Mouse (Mus musculus) liver, embryonic 11.5 days (tissue): ENCODE measurements around the gene Dnajb5. TPM values are rescaled to one million over a fixed set of nuclear protein-coding genes. Genes with fewer than 3 reads are reported as not detected.
"Not testable (repeated sequence)": the region's sequence is repeated elsewhere in the genome, so short reads cannot be mapped to it uniquely, and the experiment has no call there.

Experiments used
- ATAC-seq: fragments of 200-750 bp; cut with Nextera tagmentation; replicated peaks from 2 replicates; pipeline ENCODE4 v1.8.0; 2017; ENCODE audit warnings: moderate number of reproducible peaks, mild to moderate bottlenecking, moderate TSS enrichment, moderate library complexity; ENCODE audit not compliant: low FRiP score
- DNase-seq: peaks from one replicate; pipeline ENCODE4 v3.0.0-alpha.2; 2017; ENCODE audit warnings: low spot score
- H3K27ac ChIP-seq: fragments of 300-500 bp; sonication (generic); 2 replicates; pipeline ENCODE4 v1.5.1; 2014; ENCODE audit warnings: mild to moderate bottlenecking, low read depth, low read length, control low read depth
- H3K27me3 ChIP-seq: fragments of 300-500 bp; sonication (generic); replicated peaks from 2 replicates; pipeline ENCODE4 v1.6.1; 2014; ENCODE audit warnings: low read length, mixed read lengths; ENCODE audit not compliant: control insufficient read depth, insufficient read depth
- H3K36me3 ChIP-seq: fragments of 300-500 bp; sonication (generic); 2 replicates; pipeline ENCODE4 v1.6.1; 2014; ENCODE audit warnings: mild to moderate bottlenecking, low read length, moderate library complexity, mixed read lengths; ENCODE audit not compliant: control insufficient read depth, insufficient read depth
- H3K4me1 ChIP-seq: fragments of 300-500 bp; sonication (generic); replicated peaks from 2 replicates; pipeline ENCODE4 v1.6.1; 2014; ENCODE audit warnings: low read length, mixed read lengths; ENCODE audit not compliant: control insufficient read depth, insufficient read depth
- H3K4me2 ChIP-seq: fragments of 300-500 bp; sonication (generic); 2 replicates; pipeline ENCODE4 v1.6.1; 2014; ENCODE audit warnings: mild to moderate bottlenecking, control low read depth, moderate library complexity
- H3K4me3 ChIP-seq: fragments of 300-500 bp; sonication (generic); 2 replicates; pipeline ENCODE4 v1.5.1; 2014; ENCODE audit warnings: low read depth, low read length, control low read depth
- H3K9ac ChIP-seq: fragments of 300-500 bp; sonication (generic); 2 replicates; pipeline ENCODE4 v1.6.1; 2014; ENCODE audit warnings: low read depth, low read length, control low read depth
- H3K9me3 ChIP-seq: fragments of 300-500 bp; sonication (generic); 2 replicates; pipeline ENCODE4 v1.6.1; 2016; ENCODE audit warnings: low read length, inconsistent platforms, mixed read lengths; ENCODE audit not compliant: control insufficient read depth
- WGBS: fragments of 180-500 bp; shearing (Covaris S2); extraction: QIAGEN DNeasy Blood & Tissue Kit; methylation state at CpG from one replicate; pipeline ENCODE4 v1.1.7; 2014; 5-methylcytosine and 5-hydroxymethylcytosine counted together
- polyA plus RNA-seq: library from polyadenylated mRNA; unstranded; fragments of >200 nt; fragmentation: Nextera tagmentation; extraction: Ambion mirVana; gene quantifications from 2 replicates; pipeline ENCODE4 v1.2.1, GENCODE M21; 2014

Gene Dnajb5
- polyA plus RNA-seq, 1 experiment from 2014 or later = 3.0 TPM

DNA sequence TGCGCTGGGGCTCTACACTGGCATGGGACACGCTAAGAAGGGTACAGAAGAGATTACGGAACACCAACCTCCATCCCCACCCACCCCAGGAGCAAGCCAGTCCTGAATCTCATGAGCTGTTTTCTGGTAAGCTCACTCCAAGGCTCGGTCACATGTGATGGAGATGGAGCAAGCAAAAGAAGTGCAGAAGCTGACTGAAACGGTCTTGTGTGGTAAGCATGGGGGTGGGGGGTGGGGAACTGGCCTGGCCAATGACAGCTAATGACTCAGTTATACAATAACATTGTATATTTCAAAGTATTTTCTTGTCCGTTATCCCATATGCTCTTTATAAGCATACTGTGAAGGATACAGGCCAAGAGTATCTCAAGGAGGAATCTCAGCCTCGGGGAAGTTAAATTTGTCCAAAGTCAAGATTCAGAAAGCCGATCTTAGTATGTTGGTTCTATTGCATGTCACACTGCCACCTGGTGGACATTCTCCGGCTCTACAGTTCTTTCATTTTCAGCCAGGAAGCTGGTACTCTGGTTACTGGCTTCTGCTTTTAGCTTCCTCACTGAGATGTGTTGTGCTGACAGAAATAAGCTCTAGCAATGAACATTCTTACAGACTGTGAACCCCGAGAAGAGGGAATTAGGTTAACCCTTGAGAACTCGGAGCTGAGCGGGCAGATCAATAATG, 15.6 kb downstream of the Dnajb5 start:
- peaks cover 5% of the 10 kb centered on the region; the same call in 1 of the 2 replicates for H3K27me3 ChIP-seq
- no peaks in the 10 kb centered on the region for H3K4me1 ChIP-seq
- no peaks in the 10 kb centered on the region for H3K9me3 ChIP-seq
- no peaks in the 10 kb centered on the region for H3K36me3 ChIP-seq
- peak; percentile 44 for DNase-seq
- no peak for ATAC-seq
- H3K4me3 ChIP-seq = no peak overlapping the region
- H3K4me2 ChIP-seq = peak overlapping the region; percentile 48
- H3K27ac ChIP-seq = no peak overlapping the region
- no peak overlapping the region for H3K9ac ChIP-seq
- 15% methylated on average over 12 of the region's 12 CpGs for WGBS

DNA sequence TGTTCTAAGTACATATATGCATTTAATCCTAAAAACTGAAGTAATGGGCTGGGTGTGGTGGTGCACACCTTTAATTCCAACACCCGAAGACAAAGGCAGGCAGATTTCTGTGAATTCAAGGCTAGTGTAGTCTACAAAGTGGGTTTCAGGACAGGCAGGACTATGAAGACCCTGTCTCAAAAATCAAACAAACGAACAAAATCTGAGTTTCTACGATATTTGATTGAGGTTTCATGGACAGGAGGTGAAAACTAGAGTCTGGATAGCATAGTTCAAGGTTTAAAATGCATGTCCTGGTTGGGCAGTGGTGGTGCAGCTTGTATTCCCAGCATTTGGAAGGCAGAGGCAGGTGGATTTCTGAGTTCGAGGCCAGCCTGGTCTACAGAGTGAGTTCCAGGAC, 19.7 kb downstream of the Dnajb5 start, which contains the start of gene 1700022I11Rik:
1700022I11Rik (plus strand) TSS at position 301 of the 400 bp plus-strand sequence.
- Histone ChIP-seq H3K27me3 (peaks cover 3% of the 10 kb centered on the region; the same call in 1 of the 2 replicates), H3K9ac (no peak within 1 kb of the TSS), H3K4me3 (no peak within 1 kb of the TSS), H3K36me3 (no peaks in the 10 kb centered on the region), H3K4me1 (no peaks in the 10 kb centered on the region), H3K4me2 (no peak within 1 kb of the TSS), H3K27ac (no peak within 1 kb of the TSS), H3K9me3 (no peaks in the 10 kb centered on the region)
- ATAC-seq = no peak
- DNase-seq = no peak
- 77% methylated on average over 4 of the region's 4 CpGs for WGBS

DNA sequence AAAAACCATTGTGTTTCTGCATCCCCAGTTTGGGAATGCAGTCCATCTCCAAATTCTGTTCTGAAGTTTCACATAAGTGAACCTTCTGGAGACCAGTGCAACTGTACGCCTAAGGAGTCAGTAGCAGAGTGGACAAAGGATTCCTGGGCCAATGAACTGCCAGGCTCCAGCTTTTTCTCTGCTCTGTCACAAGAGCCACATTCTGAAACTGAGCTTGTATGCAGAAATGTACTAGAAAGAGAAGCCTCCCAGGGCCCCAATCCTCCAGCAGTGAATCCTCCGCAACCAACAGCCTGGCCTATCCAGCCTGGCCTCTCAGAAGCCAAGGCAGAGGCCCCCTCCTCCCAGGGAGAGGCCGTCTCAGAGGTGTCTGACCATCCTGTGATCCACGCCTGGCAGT, 23.3 kb downstream of the Dnajb5 start:
- WGBS = 79% methylated on average over 4 of the region's 4 CpGs
- H3K4me2 ChIP-seq = no peak overlapping the region

DNA sequence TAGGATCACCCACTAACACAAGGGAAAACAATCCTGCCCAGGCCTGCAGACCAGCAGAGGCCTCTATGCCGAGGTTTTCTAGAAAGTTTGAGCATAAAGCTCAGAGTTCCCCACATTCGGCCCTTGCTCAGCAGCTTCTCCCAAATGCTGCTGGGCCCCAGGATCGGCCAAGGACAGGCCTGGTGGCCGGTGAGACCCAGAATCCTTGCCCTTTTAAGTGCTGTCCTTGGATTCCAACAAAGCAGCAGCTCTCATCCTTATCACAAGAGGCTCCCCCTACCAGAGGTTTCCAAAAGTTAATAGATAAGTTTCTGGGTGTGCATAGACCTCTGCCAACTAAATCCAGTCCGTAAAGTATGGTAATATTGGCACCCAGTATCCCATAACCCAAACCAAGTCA, 24.3 kb downstream of the Dnajb5 start:
- no peaks in the 10 kb centered on the region for H3K4me1 ChIP-seq
- H3K4me2 ChIP-seq = no peak overlapping the region
- H3K36me3 ChIP-seq = peaks cover 3% of the 10 kb centered on the region; the same call in 1 of the 2 replicates
- ATAC-seq (no peak), DNase-seq (no peak)
- no peak overlapping the region for H3K4me3 ChIP-seq
- no peaks in the 10 kb centered on the region for H3K27me3 ChIP-seq
- no peak overlapping the region for H3K9ac ChIP-seq
- H3K27ac ChIP-seq = no peak overlapping the region; the same call in 1 of the 2 replicates
- no peaks in the 10 kb centered on the region for H3K9me3 ChIP-seq
- 74% methylated on average over 5 of the region's 5 CpGs for WGBS

More for the DNA sequence above, 23.3 kb downstream of the Dnajb5 start:
- ATAC-seq = no peak
- Histone ChIP-seq H3K27me3 (no peaks in the 10 kb centered on the region), H3K9me3 (no peaks in the 10 kb centered on the region), H3K27ac (no peak overlapping the region), H3K4me1 (no peaks in the 10 kb centered on the region), H3K36me3 (no peaks in the 10 kb centered on the region; the same call in 1 of the 2 replicates), H3K4me3 (no peak overlapping the region), H3K9ac (no peak overlapping the region)
- no peak for DNase-seq

DNA sequence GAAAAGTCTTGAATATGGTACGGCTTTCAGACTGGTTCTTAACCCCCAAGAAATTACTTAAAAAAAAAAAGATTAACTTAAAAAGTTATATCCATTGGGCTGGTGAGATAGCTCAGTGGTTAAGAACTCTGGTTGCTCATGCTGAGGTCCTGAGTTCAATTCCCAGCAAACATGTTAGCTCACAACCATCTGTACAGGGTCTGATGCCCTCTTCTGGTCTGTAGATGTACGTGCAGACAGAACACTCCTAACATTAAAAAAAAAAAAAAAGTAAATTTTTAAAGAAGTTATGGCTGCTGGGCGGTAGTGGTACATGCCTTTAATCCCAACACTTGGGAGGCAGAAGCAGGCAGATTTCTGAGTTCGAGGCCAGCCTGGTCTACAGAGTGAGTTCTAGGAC, 28.4 kb downstream of the Dnajb5 start:
- Histone ChIP-seq H3K4me1 (no peaks in the 10 kb centered on the region), H3K9ac (no peak overlapping the region), H3K4me2 (no peak overlapping the region), H3K27me3 (no peaks in the 10 kb centered on the region), H3K27ac (no peak overlapping the region), H3K36me3 (peaks cover 21% of the 10 kb centered on the region; the same call in 1 of the 2 replicates), H3K9me3 (no peaks in the 10 kb centered on the region), H3K4me3 (no peak overlapping the region)
- WGBS = 85% methylated on average over 4 of the region's 4 CpGs
- ATAC-seq (no peak), DNase-seq (no peak)

DNA sequence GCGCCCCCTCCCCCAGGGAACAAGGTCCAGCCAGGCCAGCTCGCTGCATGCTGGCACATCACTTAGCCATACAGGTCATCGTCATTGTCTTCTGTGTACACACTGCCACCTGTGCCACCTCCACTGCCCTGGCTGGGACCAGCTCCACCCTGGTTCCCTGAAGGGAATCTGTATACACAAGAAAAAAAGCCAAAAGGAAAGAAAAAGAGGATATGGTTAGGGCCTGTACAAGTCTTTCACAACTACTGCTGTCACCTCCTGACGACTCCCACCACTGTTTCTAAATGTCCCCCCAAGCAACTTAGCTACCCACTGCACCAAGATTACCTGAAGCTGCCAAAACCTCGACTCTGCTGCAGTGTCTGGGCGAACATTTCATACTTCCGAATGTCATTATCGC, 30.9 kb downstream of the Dnajb5 start:
- H3K36me3 ChIP-seq = peaks cover 35% of the 10 kb centered on the region
- H3K9ac ChIP-seq, H3K4me3 ChIP-seq, H3K4me2 ChIP-seq, H3K27me3 ChIP-seq, ATAC-seq, H3K27ac ChIP-seq, DNase-seq, H3K4me1 ChIP-seq, H3K9me3 ChIP-seq: not testable (repeated sequence)
- 90% methylated on average over 7 of the region's 8 CpGs for WGBS

DNA sequence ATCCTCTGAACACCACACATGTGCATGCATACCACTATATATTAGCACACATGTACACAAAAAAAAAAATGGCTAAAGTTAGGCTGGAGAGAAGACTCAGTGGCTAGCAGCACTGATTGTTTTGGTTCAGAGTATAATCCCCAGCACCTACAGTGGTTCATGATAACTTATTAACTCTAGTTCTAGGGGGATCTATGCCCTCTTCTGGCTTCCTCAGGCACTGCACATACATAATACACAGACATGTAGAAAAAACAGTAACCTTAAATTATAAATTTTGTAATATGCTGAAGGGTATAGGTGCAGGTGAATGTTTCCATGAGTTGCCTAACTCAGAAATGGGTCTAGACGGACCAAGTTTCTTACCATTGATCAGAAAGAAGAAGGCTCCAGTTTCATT, 38.7 kb downstream of the Dnajb5 start:
- Histone ChIP-seq H3K4me3 (no peak overlapping the region), H3K4me2 (no peak overlapping the region), H3K4me1 (no peaks in the 10 kb centered on the region), H3K9ac (no peak overlapping the region), H3K9me3 (no peaks in the 10 kb centered on the region), H3K27ac (no peak overlapping the region), H3K27me3 (no peaks in the 10 kb centered on the region), H3K36me3 (peaks cover 73% of the 10 kb centered on the region)
- no peak for DNase-seq
- ATAC-seq = no peak
- 78% methylated on average over 1 of the region's 1 CpGs for WGBS

DNA sequence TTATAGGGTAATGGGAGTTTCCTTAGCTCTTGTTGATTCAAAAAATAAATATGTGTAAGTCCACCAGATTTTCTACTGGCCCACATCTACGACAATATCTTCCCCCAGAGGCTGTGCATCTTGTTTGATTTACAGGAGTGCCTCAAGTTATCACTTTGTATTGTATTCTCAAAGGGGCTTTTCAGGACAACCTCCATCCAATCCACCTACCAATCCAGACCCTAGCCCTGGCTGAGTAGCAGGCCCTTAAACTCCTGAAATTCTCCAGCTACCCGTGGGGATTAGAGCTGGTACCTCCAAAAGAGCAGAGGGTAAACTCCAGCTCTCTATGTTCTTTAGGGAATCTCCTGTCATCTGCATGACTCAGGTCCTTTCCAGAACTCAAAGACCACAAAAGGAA, 48.4 kb downstream of the Dnajb5 start:
- H3K27me3 ChIP-seq = no peaks in the 10 kb centered on the region
- H3K4me1 ChIP-seq = peaks cover 12% of the 10 kb centered on the region
- H3K36me3 ChIP-seq = peaks cover 16% of the 10 kb centered on the region
- DNase-seq = no peak
- H3K4me3 ChIP-seq = peak overlapping the region; percentile 97; the same call in 1 of the 2 replicates
- no peak overlapping the region for H3K9ac ChIP-seq
- no peak for ATAC-seq
- WGBS = 72% methylated on average over 2 of the region's 2 CpGs
- H3K9me3 ChIP-seq = no peaks in the 10 kb centered on the region
- peak overlapping the region; percentile 96 for H3K4me2 ChIP-seq
- H3K27ac ChIP-seq = no peak overlapping the region
